Mouse (Mus musculus): ENCODE data around the gene Prkar1a. TPM values are rescaled to one million over a fixed set of nuclear protein-coding genes. Genes with fewer than 3 reads are reported as not detected.

The Prkar1a gene
- polyA plus RNA-seq, 1 experiment from 2014 or later: 475 TPM

DNA sequence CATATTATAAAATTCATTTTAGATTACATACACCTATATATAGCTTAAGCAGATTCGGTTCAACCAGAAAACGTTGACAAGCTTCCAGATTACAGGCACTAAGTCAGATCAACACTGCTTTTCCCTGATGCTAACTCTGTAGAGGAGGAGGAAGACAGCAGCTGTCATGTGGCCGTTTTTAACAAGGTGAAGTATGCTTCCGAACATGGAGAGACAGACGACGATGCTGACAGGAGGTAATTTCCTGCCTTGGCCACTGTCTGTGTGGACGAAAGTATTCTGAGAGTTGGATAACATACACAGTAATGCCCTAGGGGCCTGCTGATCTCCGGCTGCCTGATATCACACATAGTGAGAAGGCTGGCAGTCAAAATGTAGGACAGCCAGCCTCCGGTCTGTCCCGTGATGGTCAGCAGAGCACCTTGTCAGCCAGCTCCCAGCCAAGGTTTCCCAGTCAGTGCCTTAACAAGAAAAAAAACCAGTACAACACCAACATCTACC, 20.1 kb upstream of the Prkar1a start:
- peaks cover 3% of the 10 kb centered on the region; the same call in 1 of the 2 replicates for H3K9me3 ChIP-seq (ENCODE audit: control insufficient read depth, low read length)
- no peak overlapping the region for H3K9ac ChIP-seq (ENCODE audit: low read depth, low read length)
- WGBS: 74% methylated on average over 10 of the region's 10 CpGs
- no peak for ATAC-seq
- no peak overlapping the region for H3K4me2 ChIP-seq (ENCODE audit: low read length)
- no peak overlapping the region for H3K4me3 ChIP-seq (ENCODE audit: low read length)
- H3K4me1 ChIP-seq (ENCODE audit: control insufficient read depth, insufficient read depth, low read depth, low read length): no peaks in the 10 kb centered on the region
- H3K27me3 ChIP-seq (replicated peaks; ENCODE audit: control insufficient read depth, insufficient read depth, low read length): no peaks in the 10 kb centered on the region
- H3K36me3 ChIP-seq (ENCODE audit: control insufficient read depth, insufficient read depth, low read length): no peaks in the 10 kb centered on the region
- no peak overlapping the region for H3K27ac ChIP-seq (ENCODE audit: low read depth, low read length)

DNA sequence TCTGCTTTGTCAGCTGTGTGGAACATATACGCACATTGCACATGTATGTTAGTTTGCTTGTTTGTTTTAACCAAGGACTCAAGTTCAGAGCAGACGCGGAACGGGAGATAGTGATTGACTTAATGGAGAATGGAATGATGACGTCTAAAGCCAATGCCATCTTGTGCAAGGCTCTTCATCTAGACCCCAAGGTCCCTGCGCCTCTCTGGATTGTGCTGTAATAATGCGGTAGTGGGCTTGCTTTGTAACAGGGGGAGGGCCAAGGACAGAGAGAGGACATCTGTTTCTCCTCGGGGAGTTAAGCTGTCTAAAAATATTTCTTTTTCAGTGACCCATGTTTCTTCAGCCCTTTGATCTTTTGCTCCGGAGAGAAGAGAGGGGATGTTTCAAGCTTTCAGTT, 14.3 kb upstream of the Prkar1a start:
- Histone ChIP-seq H3K9ac (ENCODE audit: low read depth, low read length) (no peak overlapping the region), H3K4me1 (ENCODE audit: control insufficient read depth, insufficient read depth, low read depth, low read length) (no peaks in the 10 kb centered on the region), H3K9me3 (ENCODE audit: control insufficient read depth, low read length) (no peaks in the 10 kb centered on the region), H3K4me2 (ENCODE audit: low read length) (no peak overlapping the region), H3K27ac (ENCODE audit: low read depth, low read length) (no peak overlapping the region), H3K27me3 (replicated peaks; ENCODE audit: control insufficient read depth, insufficient read depth, low read length) (no peaks in the 10 kb centered on the region), H3K36me3 (ENCODE audit: control insufficient read depth, insufficient read depth, low read length) (no peaks in the 10 kb centered on the region), H3K4me3 (ENCODE audit: low read length) (no peak overlapping the region)
- 81% methylated on average over 9 of the region's 9 CpGs for WGBS
- ATAC-seq: no peak

GRCm38 (mm10) chr11:109635871-109636395, 13.3 kb upstream of the Prkar1a start:
- Histone ChIP-seq H3K4me3 (ENCODE audit: low read length) (no peak overlapping the region), H3K36me3 (ENCODE audit: control insufficient read depth, insufficient read depth, low read length) (no peaks in the 10 kb centered on the region), H3K27ac (ENCODE audit: low read depth, low read length) (no peak overlapping the region), H3K27me3 (replicated peaks; ENCODE audit: control insufficient read depth, insufficient read depth, low read length) (no peaks in the 10 kb centered on the region), H3K4me2 (ENCODE audit: low read length) (no peak overlapping the region), H3K4me1 (ENCODE audit: control insufficient read depth, insufficient read depth, low read depth, low read length) (no peaks in the 10 kb centered on the region), H3K9me3 (ENCODE audit: control insufficient read depth, low read length) (no peaks in the 10 kb centered on the region), H3K9ac (ENCODE audit: low read depth, low read length) (no peak overlapping the region)
- ATAC-seq: no peak
- WGBS: 68% methylated on average over 6 of the region's 6 CpGs

DNA sequence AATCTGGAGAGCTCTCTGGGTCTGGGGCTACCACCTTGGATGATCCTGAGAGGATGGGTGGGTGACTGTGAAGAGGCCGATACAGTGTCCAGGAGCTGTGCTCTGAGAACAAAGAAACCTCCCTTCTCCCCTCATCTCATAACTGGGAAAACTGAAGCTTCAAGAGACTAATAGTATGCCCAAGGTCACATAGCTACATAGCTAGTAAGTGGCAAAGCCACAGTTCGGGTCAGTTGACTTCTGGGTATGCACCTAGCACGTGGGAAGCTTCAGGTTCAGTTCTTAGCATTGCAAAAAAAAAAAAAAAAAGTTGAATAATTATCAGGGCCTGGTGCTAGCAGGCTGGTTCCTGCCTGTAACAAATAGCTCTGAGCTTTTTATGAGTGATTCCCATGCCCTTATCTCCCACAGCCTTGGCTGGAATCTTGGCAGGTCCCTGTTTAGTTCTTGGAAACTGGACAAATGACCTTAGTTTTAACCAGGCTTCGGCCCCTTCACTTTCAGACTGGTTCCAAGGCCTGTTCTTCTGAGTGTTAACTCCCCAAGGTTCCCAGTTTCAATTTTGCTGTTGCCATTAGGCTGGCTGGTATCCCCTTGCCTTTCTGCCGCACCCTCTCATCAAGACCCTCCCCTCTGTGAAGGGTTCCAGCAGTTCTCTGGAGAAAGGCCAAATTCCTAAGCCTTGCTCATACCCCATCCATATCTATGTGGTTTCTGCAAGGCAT, 7.5 kb upstream of the Prkar1a start:
- no peak overlapping the region for H3K4me3 ChIP-seq (ENCODE audit: low read length)
- no peak overlapping the region for H3K9ac ChIP-seq (ENCODE audit: low read depth, low read length)
- H3K27ac ChIP-seq (ENCODE audit: low read depth, low read length): no peak overlapping the region
- H3K4me2 ChIP-seq (ENCODE audit: low read length): no peak overlapping the region
- H3K36me3 ChIP-seq (ENCODE audit: control insufficient read depth, insufficient read depth, low read length): no peaks in the 10 kb centered on the region
- no peaks in the 10 kb centered on the region for H3K27me3 ChIP-seq (replicated peaks; ENCODE audit: control insufficient read depth, insufficient read depth, low read length)
- 80% methylated on average over 5 of the region's 5 CpGs for WGBS
- ATAC-seq: no peak
- no peaks in the 10 kb centered on the region for H3K4me1 ChIP-seq (ENCODE audit: control insufficient read depth, insufficient read depth, low read depth, low read length)
- no peaks in the 10 kb centered on the region for H3K9me3 ChIP-seq (ENCODE audit: control insufficient read depth, low read length)

- Histone ChIP-seq H3K36me3 (ENCODE audit: control insufficient read depth, insufficient read depth, low read length) (no peaks in the 10 kb centered on the region), H3K9ac (ENCODE audit: low read depth, low read length) (no peak overlapping the region), H3K4me2 (ENCODE audit: low read length) (peak overlapping the region; percentile 69), H3K27me3 (replicated peaks; ENCODE audit: control insufficient read depth, insufficient read depth, low read length) (no peaks in the 10 kb centered on the region), H3K27ac (ENCODE audit: low read depth, low read length) (peak overlapping the region; percentile 98), H3K4me3 (ENCODE audit: low read length) (no peak overlapping the region), H3K9me3 (ENCODE audit: control insufficient read depth, low read length) (no peaks in the 10 kb centered on the region), H3K4me1 (ENCODE audit: control insufficient read depth, insufficient read depth, low read depth, low read length) (peaks cover 32% of the 10 kb centered on the region)
- no peak for ATAC-seq
- 28% methylated on average over 7 of the region's 7 CpGs for WGBS
Measured at GRCm38 (mm10) chr11:109648510-109648909, 695 bp upstream of the Prkar1a start.

GRCm38 (mm10) chr11:109649975-109650701, 933 bp downstream of the Prkar1a start:
- Histone ChIP-seq H3K36me3 (ENCODE audit: control insufficient read depth, insufficient read depth, low read length) (no peaks in the 10 kb centered on the region), H3K27me3 (replicated peaks; ENCODE audit: control insufficient read depth, insufficient read depth, low read length) (no peaks in the 10 kb centered on the region), H3K27ac (ENCODE audit: low read depth, low read length) (peak overlapping the region; percentile 98), H3K4me2 (ENCODE audit: low read length) (peak overlapping the region; percentile 69), H3K4me3 (ENCODE audit: low read length) (peak overlapping the region; percentile 87), H3K9ac (ENCODE audit: low read depth, low read length) (peak overlapping the region; percentile 92), H3K9me3 (ENCODE audit: control insufficient read depth, low read length) (no peaks in the 10 kb centered on the region), H3K4me1 (ENCODE audit: control insufficient read depth, insufficient read depth, low read depth, low read length) (peaks cover 37% of the 10 kb centered on the region)
- peak; percentile 86 for ATAC-seq
- WGBS: 1% methylated on average over 31 of the region's 31 CpGs

GRCm38 (mm10) chr11:109650788-109651565, 1.8 kb downstream of the Prkar1a start:
- 0% methylated on average over 54 of the region's 90 CpGs for WGBS
- Histone ChIP-seq H3K9me3 (ENCODE audit: control insufficient read depth, low read length) (no peaks in the 10 kb centered on the region), H3K27ac (ENCODE audit: low read depth, low read length) (peak overlapping the region; percentile 98), H3K4me1 (ENCODE audit: control insufficient read depth, insufficient read depth, low read depth, low read length) (peaks cover 37% of the 10 kb centered on the region), H3K4me2 (ENCODE audit: low read length) (peak overlapping the region; percentile 92), H3K4me3 (ENCODE audit: low read length) (peak overlapping the region; percentile 87), H3K27me3 (replicated peaks; ENCODE audit: control insufficient read depth, insufficient read depth, low read length) (no peaks in the 10 kb centered on the region), H3K9ac (ENCODE audit: low read depth, low read length) (peak overlapping the region; percentile 92), H3K36me3 (ENCODE audit: control insufficient read depth, insufficient read depth, low read length) (0 out of 2 replicates have a peak, but pooled peaks cover 2% of the 10 kb centered on the region)
- ATAC-seq: peak; percentile 94

DNA sequence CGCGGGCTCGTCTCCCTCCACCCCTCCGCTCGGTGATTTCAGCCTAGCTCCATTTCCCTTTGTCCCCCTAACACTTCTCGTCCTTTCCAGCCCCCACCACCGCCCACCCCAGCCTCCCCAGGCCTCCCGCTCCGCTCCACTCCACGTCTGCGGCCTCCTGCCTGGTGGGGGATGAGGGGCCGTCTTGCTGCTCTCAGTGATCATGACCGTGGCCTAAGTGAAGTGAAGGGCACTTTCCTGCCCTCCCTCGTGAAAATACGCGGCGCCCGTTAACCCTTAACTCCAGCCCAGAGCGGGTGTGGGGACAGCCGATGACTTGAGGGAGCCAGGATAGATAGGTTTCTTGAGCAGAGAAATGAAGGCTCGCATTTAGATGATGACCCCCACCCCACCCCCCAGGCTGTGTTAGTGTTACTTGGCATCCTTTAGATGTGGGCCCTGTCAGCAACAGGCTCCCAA, 2.4 kb downstream of the Prkar1a start:
- Histone ChIP-seq H3K4me1 (ENCODE audit: control insufficient read depth, insufficient read depth, low read depth, low read length) (peaks cover 37% of the 10 kb centered on the region), H3K4me2 (ENCODE audit: low read length) (peak overlapping the region; percentile 92), H3K4me3 (ENCODE audit: low read length) (peak overlapping the region; percentile 87), H3K9ac (ENCODE audit: low read depth, low read length) (peak overlapping the region; percentile 92), H3K9me3 (ENCODE audit: control insufficient read depth, low read length) (no peaks in the 10 kb centered on the region), H3K36me3 (ENCODE audit: control insufficient read depth, insufficient read depth, low read length) (peaks cover 2% of the 10 kb centered on the region), H3K27me3 (replicated peaks; ENCODE audit: control insufficient read depth, insufficient read depth, low read length) (no peaks in the 10 kb centered on the region), H3K27ac (ENCODE audit: low read depth, low read length) (peak overlapping the region; percentile 98)
- ATAC-seq: no peak
- WGBS: under 1% methylated on average over 21 of the region's 21 CpGs
